Mouse (Mus musculus): ENCODE measurements around the gene Olfr406. TPM values are rescaled to one million over a fixed set of nuclear protein-coding genes. Genes with fewer than 3 reads are reported as not detected.

The Olfr406 gene
- polyA plus RNA-seq (2012; ENCODE audit: insufficient read depth, insufficient read length, low replicate concordance, missing spikeins) = not detected in 2 replicates

GRCm38 (mm10) chr11:74259508-74259907 is at the start of gene Olfr406:
TSS of gene Olfr406 (plus strand) at chr11:74259808.
- no peak for TF ChIP-seq CTCF (IDR thresholded peaks at IDR 0.05; ENCODE audit: insufficient read depth, low read depth, low read length)
- no peak for TF ChIP-seq POLR2A (IDR thresholded peaks at IDR 0.05; ENCODE audit: insufficient read depth, low read depth, low read length)
- H3K27ac ChIP-seq (ENCODE audit: insufficient read depth, low read depth, low read length) = no peak within 1 kb of the TSS
- no peaks in the 10 kb centered on the region for H3K4me1 ChIP-seq (ENCODE audit: control insufficient read depth, insufficient read depth, low read length)
- no peak within 1 kb of the TSS for H3K4me3 ChIP-seq (ENCODE audit: insufficient read depth, low read depth, low read length)
- WGBS = 45% methylated on average over 2 of the region's 2 CpGs

DNA sequence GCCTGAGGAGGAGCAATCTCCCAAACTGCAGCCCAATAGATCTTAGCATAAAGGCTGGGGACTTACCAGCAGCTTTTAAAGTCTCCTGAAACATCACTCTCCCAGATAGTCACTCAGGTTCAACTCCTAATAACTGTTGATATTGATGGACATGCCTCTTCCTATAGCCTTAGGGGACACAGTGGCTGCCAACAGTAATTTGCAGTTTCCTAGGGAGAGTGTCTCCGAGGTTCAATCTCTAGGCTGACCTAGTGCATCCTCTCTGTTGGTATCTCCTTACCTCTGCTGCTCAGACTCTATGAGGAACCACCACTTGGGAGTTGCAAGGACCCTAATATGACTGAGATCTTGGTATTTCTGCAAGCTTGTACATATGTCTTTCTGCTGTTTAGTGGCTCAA is 48.3 kb upstream of the Olfr406 start, which contains the start of gene Olfr43:
Olfr43 (minus strand) TSS at position 101 of the 400 bp plus-strand sequence.
- TF ChIP-seq CTCF (IDR thresholded peaks at IDR 0.05; ENCODE audit: insufficient read depth, low read depth, low read length) = no peak
- no peak for TF ChIP-seq POLR2A (IDR thresholded peaks at IDR 0.05; ENCODE audit: insufficient read depth, low read depth, low read length)
- Histone ChIP-seq H3K4me3 (ENCODE audit: insufficient read depth, low read depth, low read length) (no peak within 1 kb of the TSS), H3K4me1 (ENCODE audit: control insufficient read depth, insufficient read depth, low read length) (no peaks in the 10 kb centered on the region), H3K27ac (ENCODE audit: insufficient read depth, low read depth, low read length) (no peak within 1 kb of the TSS)
- 56% methylated on average over 1 of the region's 1 CpGs for WGBS

- WGBS = 89% methylated on average over 3 of the region's 3 CpGs
- no peak overlapping the region for H3K4me3 ChIP-seq (ENCODE audit: insufficient read depth, low read depth, low read length)
These were observed 18.4 kb upstream of the Olfr406 start for GRCm38 (mm10) chr11:74241201-74241600.

GRCm38 (mm10) chr11:74283436-74283835 is 23.8 kb downstream of the Olfr406 start, which contains the start of gene Olfr59:
TSS of gene Olfr59 (plus strand) at chr11:74283736.
- TF ChIP-seq POLR2A (IDR thresholded peaks at IDR 0.05; ENCODE audit: insufficient read depth, low read depth, low read length) (no peak), CTCF (IDR thresholded peaks at IDR 0.05; ENCODE audit: insufficient read depth, low read depth, low read length) (no peak)
- WGBS = 43% methylated on average over 2 of the region's 2 CpGs

More at GRCm38 (mm10) chr11:74241201-74241600, 18.4 kb upstream of the Olfr406 start:
- TF ChIP-seq CTCF (IDR thresholded peaks at IDR 0.05; ENCODE audit: insufficient read depth, low read depth, low read length) (no peak), POLR2A (IDR thresholded peaks at IDR 0.05; ENCODE audit: insufficient read depth, low read depth, low read length) (no peak)
- H3K27ac ChIP-seq (ENCODE audit: insufficient read depth, low read depth, low read length) = no peak overlapping the region
- H3K4me1 ChIP-seq (ENCODE audit: control insufficient read depth, insufficient read depth, low read length) = no peaks in the 10 kb centered on the region

DNA sequence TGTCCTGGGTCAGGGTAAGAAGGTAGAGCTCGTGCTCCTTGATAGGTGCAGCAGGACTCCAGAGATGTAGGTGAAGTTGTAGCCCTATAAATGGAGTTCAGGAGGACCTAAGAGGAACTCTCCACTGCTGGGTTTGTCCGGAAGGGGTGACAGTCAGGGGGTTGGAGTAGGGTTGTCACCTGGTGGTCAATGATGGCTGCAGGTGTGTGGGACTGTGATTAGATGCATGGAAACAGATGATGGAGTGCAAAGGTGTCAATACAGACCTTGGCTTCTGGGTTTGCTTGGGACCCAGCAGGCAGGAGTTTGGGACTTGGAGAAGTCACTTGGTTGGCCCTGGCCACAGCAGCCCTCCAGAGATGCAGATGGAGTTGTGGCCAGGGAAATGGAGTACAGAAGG is 27.6 kb downstream of the Olfr406 start:
- 73% methylated on average over 2 of the region's 2 CpGs for WGBS
- Histone ChIP-seq H3K27ac (ENCODE audit: insufficient read depth, low read depth, low read length) (no peak overlapping the region), H3K4me3 (ENCODE audit: insufficient read depth, low read depth, low read length) (no peak overlapping the region), H3K4me1 (ENCODE audit: control insufficient read depth, insufficient read depth, low read length) (no peaks in the 10 kb centered on the region)
- no peak for TF ChIP-seq CTCF (IDR thresholded peaks at IDR 0.05; ENCODE audit: insufficient read depth, low read depth, low read length)
- no peak for TF ChIP-seq POLR2A (IDR thresholded peaks at IDR 0.05; ENCODE audit: insufficient read depth, low read depth, low read length)

More at GRCm38 (mm10) chr11:74283436-74283835, 23.8 kb downstream of the Olfr406 start, which contains the start of gene Olfr59:
- no peak within 1 kb of the TSS for H3K4me3 ChIP-seq (ENCODE audit: insufficient read depth, low read depth, low read length)
- no peaks in the 10 kb centered on the region for H3K4me1 ChIP-seq (ENCODE audit: control insufficient read depth, insufficient read depth, low read length)
- no peak within 1 kb of the TSS for H3K27ac ChIP-seq (ENCODE audit: insufficient read depth, low read depth, low read length)

Other genes starting within 250 kb of the Olfr406 start
- gene Olfr139, start 203.3 kb upstream of the Olfr406 start, polyA plus RNA-seq (2012; ENCODE audit: insufficient read depth, insufficient read length, low replicate concordance, missing spikeins) = not detected in 2 replicates
- gene Olfr399, start 203.2 kb upstream of the Olfr406 start, polyA plus RNA-seq (2012; ENCODE audit: insufficient read depth, insufficient read length, low replicate concordance, missing spikeins) = not detected in 2 replicates
- not detected in 2 replicates for gene Zfp616, start 189.9 kb upstream of the Olfr406 start, polyA plus RNA-seq (2012; ENCODE audit: insufficient read depth, insufficient read length, low replicate concordance, missing spikeins)
- not detected in 2 replicates for gene Olfr401, start 146.1 kb upstream of the Olfr406 start, polyA plus RNA-seq (2012; ENCODE audit: insufficient read depth, insufficient read length, low replicate concordance, missing spikeins)
- gene Olfr402, start 106.3 kb upstream of the Olfr406 start, polyA plus RNA-seq (2012; ENCODE audit: insufficient read depth, insufficient read length, low replicate concordance, missing spikeins) = not detected in 2 replicates
- not detected in 2 replicates for gene Olfr403, start 73.6 kb upstream of the Olfr406 start, polyA plus RNA-seq (2012; ENCODE audit: insufficient read depth, insufficient read length, low replicate concordance, missing spikeins)
- not detected in 2 replicates for gene Olfr43, start 48.4 kb upstream of the Olfr406 start, polyA plus RNA-seq (2012; ENCODE audit: insufficient read depth, insufficient read length, low replicate concordance, missing spikeins)
- not detected in 2 replicates for gene Olfr59, start 23.9 kb downstream of the Olfr406 start, polyA plus RNA-seq (2012; ENCODE audit: insufficient read depth, insufficient read length, low replicate concordance, missing spikeins)
- gene Olfr410, start 78.2 kb downstream of the Olfr406 start, polyA plus RNA-seq (2012; ENCODE audit: insufficient read depth, insufficient read length, low replicate concordance, missing spikeins) = not detected in 2 replicates
- not detected in 2 replicates for gene Olfr411, start 92.8 kb downstream of the Olfr406 start, polyA plus RNA-seq (2012; ENCODE audit: insufficient read depth, insufficient read length, low replicate concordance, missing spikeins)
- not detected in 2 replicates for gene Olfr412, start 102.3 kb downstream of the Olfr406 start, polyA plus RNA-seq (2012; ENCODE audit: insufficient read depth, insufficient read length, low replicate concordance, missing spikeins)

Measured in olfactory bulb, adult 2 months (tissue).